Mouse (Mus musculus) adrenal gland (tissue): ENCODE results near the gene Hgd.

ENCODE experiments used
- intact Hi-C: fragments of 180-260 bp; cut with DNase I; formaldehyde crosslinking; loops from one replicate; pipeline ENCODE4 v1.15.1; 2025

Gene Hgd

GRCm38 (mm10) chr16:37665394-37665935 is 85.5 kb downstream of the Hgd start:
- intact Hi-C loops: no loop called here

DNA sequence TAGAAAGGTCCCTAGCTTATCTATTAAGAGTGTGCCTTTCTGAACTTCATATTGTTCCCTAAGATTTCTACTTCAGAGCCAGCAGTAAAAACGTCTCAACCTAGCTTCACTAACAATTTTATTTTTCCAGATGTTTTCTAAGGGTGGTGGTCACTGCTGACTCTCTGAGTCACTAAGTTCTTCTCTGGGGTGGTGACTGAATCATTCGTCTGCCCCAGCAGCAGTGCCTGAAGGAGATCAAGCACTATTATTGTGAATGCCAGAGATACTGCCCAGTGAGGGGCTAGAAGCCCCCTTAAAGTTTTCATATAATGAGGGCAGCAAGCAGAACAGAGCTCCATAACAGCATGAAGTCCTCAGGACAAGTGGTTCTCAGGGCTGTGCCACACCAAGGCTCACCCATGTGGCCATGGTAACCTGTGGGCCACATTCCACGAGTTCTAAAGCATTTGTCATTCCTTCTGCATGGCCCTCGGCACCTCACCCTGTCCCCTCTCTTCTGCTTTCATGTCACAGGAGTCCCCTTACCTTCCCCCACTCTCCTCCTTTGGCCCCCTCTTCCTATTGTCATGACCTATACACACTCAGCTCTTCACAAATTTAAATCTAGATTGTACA is 90.8 kb downstream of the Hgd start:
- intact Hi-C loops: no loop called here

DNA sequence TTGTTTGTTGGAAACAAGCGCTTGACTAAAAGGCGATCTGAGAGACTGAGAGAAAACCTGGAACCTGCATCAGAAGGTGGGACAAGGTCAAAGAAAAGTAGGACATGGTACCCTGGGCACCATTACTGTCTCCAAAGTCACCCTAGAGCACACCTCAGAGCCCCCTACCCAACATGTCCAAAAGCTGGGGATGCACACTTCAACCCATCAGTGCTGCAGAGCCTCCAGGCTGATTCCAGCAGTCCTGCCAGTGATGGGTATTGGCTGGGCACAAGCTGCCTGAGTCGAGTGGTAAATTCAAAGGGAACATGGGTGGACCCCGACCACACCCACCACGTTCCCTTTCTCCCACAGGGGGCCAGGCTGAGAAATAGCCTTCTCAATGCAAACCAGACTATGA is 95.4 kb downstream of the Hgd start:
- intact Hi-C loops: no loop called here

DNA sequence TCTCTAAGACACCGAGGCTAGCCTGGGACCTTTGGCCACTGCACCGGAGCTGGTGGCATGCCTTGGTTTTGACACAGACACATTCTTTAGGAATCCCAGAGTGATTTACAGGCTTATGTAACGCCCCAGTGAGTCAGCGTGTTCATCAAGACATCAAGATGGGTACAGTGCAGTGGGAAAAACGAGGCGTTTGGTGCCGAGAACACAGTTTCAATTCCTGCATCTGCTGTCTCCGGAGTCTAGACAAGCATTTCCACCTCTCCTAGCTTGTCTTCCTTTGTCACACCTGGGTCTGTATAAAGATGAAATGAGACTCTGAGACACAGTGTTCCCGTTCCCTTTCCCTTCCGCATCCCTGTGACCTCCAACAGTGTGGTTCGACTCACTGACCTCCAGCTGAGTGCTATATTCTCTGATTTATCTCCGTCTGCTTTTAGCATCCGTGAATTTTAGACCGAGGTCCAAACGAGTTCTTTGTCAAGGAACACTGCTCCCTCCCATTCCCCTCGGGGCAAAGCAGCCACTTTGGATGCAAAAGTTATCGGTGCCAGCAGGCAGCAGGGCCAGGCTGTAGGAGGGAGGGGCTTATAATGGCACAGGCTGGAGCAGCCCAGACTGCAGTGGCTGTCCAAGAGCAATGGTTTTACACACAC is 96.2 kb downstream of the Hgd start:
- intact Hi-C loops: no loop called here

DNA sequence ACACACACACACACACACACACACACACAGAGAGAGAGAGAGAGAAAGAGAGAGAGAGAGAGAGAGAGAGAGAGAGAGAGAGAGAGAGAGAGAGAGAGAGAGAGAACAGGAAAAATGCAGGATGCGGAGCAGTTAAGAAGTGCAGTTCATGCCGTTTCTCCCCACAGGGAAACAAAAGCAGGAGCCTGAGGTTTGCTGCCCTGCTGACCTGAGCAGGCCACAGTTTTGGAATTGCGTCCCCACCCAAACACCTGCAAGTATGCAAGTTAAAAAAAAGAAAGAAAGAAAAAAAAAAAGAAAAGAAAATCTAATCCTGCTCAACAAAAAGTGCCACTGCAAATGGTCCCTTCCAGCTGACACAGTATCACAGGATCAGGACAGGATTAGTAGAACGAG is 96.7 kb downstream of the Hgd start:
- intact Hi-C loops: no loop called here

DNA sequence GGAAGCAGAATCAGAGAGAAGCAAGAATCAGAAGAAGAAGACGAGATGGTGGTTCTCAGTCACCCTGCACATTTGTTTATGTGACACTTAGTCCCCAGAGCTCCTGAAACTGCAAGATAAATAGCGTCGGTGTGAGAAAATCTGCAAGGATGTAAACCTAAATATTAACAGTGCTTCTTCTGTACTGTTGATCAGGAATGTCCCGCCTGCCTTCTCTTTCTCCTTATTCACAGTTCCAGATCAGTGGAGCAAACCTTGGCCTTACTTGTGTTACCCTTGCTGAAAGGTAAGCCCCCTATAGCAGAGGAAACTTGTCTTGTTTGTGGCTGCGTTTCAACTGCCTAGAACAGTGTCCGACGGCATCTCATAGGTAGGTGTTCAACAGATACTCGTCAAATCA is 97.6 kb downstream of the Hgd start:
- intact Hi-C loops: no loop called here

GRCm38 (mm10) chr16:37680216-37680615 is 100.3 kb downstream of the Hgd start:
- intact Hi-C loops: loop anchor here (2.0 to 10.0 kb wide), 3 partner anchors 195 to 573 kb away; no protein-coding TSS in a partner anchor

DNA sequence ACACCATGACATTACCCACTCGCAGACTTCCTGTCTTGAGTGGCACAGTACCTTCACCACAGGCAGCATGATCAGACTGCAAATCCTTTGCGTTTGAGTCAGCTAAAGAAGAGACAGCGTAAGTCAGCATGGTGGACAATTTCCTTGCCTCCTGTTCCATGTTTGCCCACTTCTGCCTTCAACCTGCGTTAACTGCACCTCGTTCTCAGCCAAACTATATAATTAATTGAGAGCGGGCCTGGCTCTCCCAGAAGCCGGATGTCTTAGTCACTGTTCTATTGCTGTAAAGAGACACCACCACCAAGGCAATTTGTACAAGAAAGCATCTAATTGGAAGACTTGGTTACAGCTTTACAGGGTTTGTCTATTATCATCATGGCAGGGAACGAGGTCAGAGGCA is 100.9 kb downstream of the Hgd start:
- intact Hi-C loops: loop anchor here (2.0 to 10.0 kb wide), 3 partner anchors 194 to 574 kb away; no protein-coding TSS in a partner anchor
